Mouse (Mus musculus) kidney, adult 2 months (tissue): ENCODE results near the gene Mesp1. TPM values are rescaled to one million over a fixed set of nuclear protein-coding genes. Genes with fewer than 3 reads are reported as not detected.

ENCODE experiments used
- DNase-seq: peaks from one replicate; pipeline ENCODE4 v3.0.0; 2021
- H3K27ac ChIP-seq: fragments of 200-500 bp; 2 replicates; pipeline ENCODE4 v1.5.1; 2012; ENCODE audit warnings: low read depth, low read length, control low read depth, inconsistent platforms; ENCODE audit not compliant: insufficient read depth
- H3K27me3 ChIP-seq: fragments of 200-500 bp; replicated peaks from 2 replicates; pipeline ENCODE4 v1.6.1; 2012; ENCODE audit warnings: mild to moderate bottlenecking, moderate library complexity, low read length, inconsistent platforms; ENCODE audit not compliant: control insufficient read depth, insufficient read depth
- H3K36me3 ChIP-seq: fragments of 200-500 bp; 2 replicates; pipeline ENCODE4 v1.6.1; 2012; ENCODE audit warnings: mild to moderate bottlenecking, moderate library complexity, low read length, inconsistent platforms; ENCODE audit not compliant: control insufficient read depth, insufficient read depth
- H3K4me1 ChIP-seq: fragments of 200-500 bp; 2 replicates; pipeline ENCODE4 v1.6.1; 2011; ENCODE audit warnings: low read length; ENCODE audit not compliant: control insufficient read depth, insufficient read depth
- H3K4me3 ChIP-seq: fragments of 200-500 bp; 2 replicates; pipeline ENCODE4 v1.5.1; 2011; ENCODE audit warnings: mild to moderate bottlenecking, low read depth, low read length, control low read depth; ENCODE audit not compliant: insufficient read depth
- CTCF ChIP-seq: fragments of 200-500 bp; conservative IDR thresholded peaks from 2 replicates; pipeline ENCODE4 v1.5.1; 2011; ENCODE audit warnings: low read depth, mild to moderate bottlenecking, control low read depth, low read length, moderate library complexity, mixed read lengths; ENCODE audit not compliant: insufficient read depth, insufficient read length
- POLR2A ChIP-seq: fragments of 200-500 bp; IDR thresholded peaks from one replicate; pipeline ENCODE4 v1.6.1; 2011; ENCODE audit warnings: low read depth, low read length, control low read depth
- WGBS: fragments of 180-500 bp; shearing (Covaris S2); methylation state at CpG from one replicate; pipeline ENCODE4 v1.1.7; 2018; 5-methylcytosine and 5-hydroxymethylcytosine counted together
- polyA plus RNA-seq: library from polyadenylated mRNA; depleted of rRNA; stranded (reverse); fragments of >200 nt; gene quantifications from 2 replicates; pipeline ENCODE4 v1.2.3, GENCODE M21; 2012; rRNA removed

Gene Mesp1
- 0.07 TPM in 1 of 2 replicates, not detected in the other for polyA plus RNA-seq

- no peaks in the 10 kb centered on the region for H3K36me3 ChIP-seq
- TF ChIP-seq POLR2A (no peak), CTCF (no peak)
- H3K27me3 ChIP-seq, result no peaks in the 10 kb centered on the region
- H3K27ac ChIP-seq, result no peak within 1 kb of the TSS
- H3K4me1 ChIP-seq, result 0 out of 2 replicates have a peak, but pooled peaks cover 3% of the 10 kb centered on the region
- 86% methylated on average over 6 of the region's 6 CpGs for WGBS
- H3K4me3 ChIP-seq, result peak within 1 kb of the TSS; percentile 48
- DNase-seq, result no peak
Observed at GRCm38 (mm10) chr7:79793688-79794087, at the start of gene Mesp1. Mesp1 (minus strand) TSS chr7:79793788.

GRCm38 (mm10) chr7:79842163-79842562 lies 48.6 kb upstream of the Mesp1 start:
- H3K4me3 ChIP-seq, result peak overlapping the region; percentile 59
- TF ChIP-seq POLR2A (peak; percentile 89), CTCF (no peak)
- H3K27ac ChIP-seq, result peak overlapping the region; percentile 44
- H3K4me1 ChIP-seq, result peaks cover 6% of the 10 kb centered on the region
- DNase-seq, result peak; percentile 88
- no peaks in the 10 kb centered on the region for H3K36me3 ChIP-seq
- H3K27me3 ChIP-seq, result no peaks in the 10 kb centered on the region
- 23% methylated on average over 7 of the region's 7 CpGs for WGBS

GRCm38 (mm10) chr7:79837247-79837646 lies 43.7 kb upstream of the Mesp1 start:
- Histone ChIP-seq H3K27ac (no peak overlapping the region), H3K36me3 (no peaks in the 10 kb centered on the region), H3K4me1 (peaks cover 9% of the 10 kb centered on the region; the same call in 1 of the 2 replicates), H3K27me3 (no peaks in the 10 kb centered on the region), H3K4me3 (no peak overlapping the region)
- TF ChIP-seq CTCF, result no peak
- no peak for TF ChIP-seq POLR2A
- WGBS, result 32% methylated on average over 2 of the region's 2 CpGs
- peak; percentile 90 for DNase-seq

GRCm38 (mm10) chr7:79835196-79835595 lies 41.6 kb upstream of the Mesp1 start:
- H3K4me3 ChIP-seq, result no peak overlapping the region
- 66% methylated on average over 6 of the region's 6 CpGs for WGBS
- peak; percentile 57 for DNase-seq
- H3K36me3 ChIP-seq, result no peaks in the 10 kb centered on the region
- TF ChIP-seq CTCF, result no peak
- TF ChIP-seq POLR2A, result no peak
- H3K4me1 ChIP-seq, result peaks cover 9% of the 10 kb centered on the region; the same call in 1 of the 2 replicates
- H3K27ac ChIP-seq, result peak overlapping the region; percentile 28; the same call in 1 of the 2 replicates
- H3K27me3 ChIP-seq, result no peaks in the 10 kb centered on the region

GRCm38 (mm10) chr7:79832980-79833379 lies 39.4 kb upstream of the Mesp1 start:
- H3K36me3 ChIP-seq, result no peaks in the 10 kb centered on the region
- no peak for DNase-seq

GRCm38 (mm10) chr7:79831585-79831984 lies 38.0 kb upstream of the Mesp1 start:
- DNase-seq, result peak; percentile 68
- Histone ChIP-seq H3K4me1 (peaks cover 12% of the 10 kb centered on the region; the same call in 1 of the 2 replicates), H3K27ac (peak overlapping the region; percentile 43; the same call in 1 of the 2 replicates), H3K36me3 (no peaks in the 10 kb centered on the region; the same call in 1 of the 2 replicates), H3K27me3 (no peaks in the 10 kb centered on the region), H3K4me3 (no peak overlapping the region)
- TF ChIP-seq CTCF, result no peak
- TF ChIP-seq POLR2A, result no peak
- WGBS, result 35% methylated on average over 6 of the region's 6 CpGs

More at GRCm38 (mm10) chr7:79832980-79833379, 39.4 kb upstream of the Mesp1 start:
- Histone ChIP-seq H3K27ac (no peak overlapping the region), H3K4me1 (peaks cover 11% of the 10 kb centered on the region; the same call in 1 of the 2 replicates), H3K27me3 (no peaks in the 10 kb centered on the region), H3K4me3 (no peak overlapping the region)
- no peak for TF ChIP-seq CTCF
- TF ChIP-seq POLR2A, result no peak

GRCm38 (mm10) chr7:79831145-79831544 lies 37.6 kb upstream of the Mesp1 start:
- DNase-seq, result peak; percentile 15
- Histone ChIP-seq H3K4me1 (peaks cover 12% of the 10 kb centered on the region; the same call in 1 of the 2 replicates), H3K36me3 (peaks cover 2% of the 10 kb centered on the region; the same call in 1 of the 2 replicates), H3K4me3 (no peak overlapping the region), H3K27me3 (no peaks in the 10 kb centered on the region), H3K27ac (0 out of 2 replicates have a peak overlapping the region, but pooled peaks have one; percentile 6)
- WGBS, result 53% methylated on average over 6 of the region's 6 CpGs
- TF ChIP-seq CTCF, result no peak
- TF ChIP-seq POLR2A, result no peak

GRCm38 (mm10) chr7:79828341-79828740 lies 34.8 kb upstream of the Mesp1 start:
- Histone ChIP-seq H3K4me1 (peaks cover 4% of the 10 kb centered on the region; the same call in 1 of the 2 replicates), H3K36me3 (peaks cover 2% of the 10 kb centered on the region; the same call in 1 of the 2 replicates), H3K27ac (no peak overlapping the region), H3K4me3 (no peak overlapping the region), H3K27me3 (no peaks in the 10 kb centered on the region)
- TF ChIP-seq CTCF (no peak), POLR2A (no peak)
- 58% methylated on average over 3 of the region's 3 CpGs for WGBS
- peak; percentile 90 for DNase-seq
